Mouse (Mus musculus): ENCODE measurements at regions not wholly inside any gene's neighbourhood (a gene's known extent, or its start where the extent isn't known, plus 50 kb on each side); places are given as distances from the start of the nearest gene placed in this dataset.

DNA sequence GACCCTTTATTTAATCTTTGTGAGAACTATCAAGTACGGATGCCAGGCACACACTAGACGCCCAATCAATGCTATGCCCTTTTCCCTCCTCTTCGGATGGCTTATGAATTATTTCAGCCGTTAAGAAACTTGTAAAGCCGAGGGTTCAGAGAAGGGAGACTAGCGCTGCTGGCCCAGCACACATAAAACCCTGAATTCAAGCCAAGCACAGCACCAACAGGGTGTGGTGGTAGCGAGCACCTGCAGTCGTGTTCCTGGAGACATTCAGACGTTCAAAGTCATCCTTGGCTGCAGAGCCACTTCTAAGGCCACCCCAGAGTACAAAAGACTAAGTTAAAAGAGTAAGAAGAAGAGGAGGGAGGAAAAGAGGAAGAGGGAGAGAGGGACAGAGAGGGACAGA lies 148.5 kb upstream of the Jarid2 start:
- TF ChIP-seq CTCF (IDR thresholded peaks at IDR 0.05; ENCODE audit: low read depth) (no peak), EP300 (IDR thresholded peaks at IDR 0.05; ENCODE audit: low read depth) (no peak)
